Mouse (Mus musculus): ENCODE measurements around the gene Unkl. TPM values are rescaled to one million over a fixed set of nuclear protein-coding genes. Genes with fewer than 3 reads are reported as not detected.

The Unkl gene
- polyA plus RNA-seq (2017; shearing (Covaris generic)) = 53.7 TPM

GRCm38 (mm10) chr17:25188150-25189031 lies at the start of gene Unkl:
Gene Unkl, plus strand, starts transcription at chr17:25188397.

GRCm38 (mm10) chr17:25162161-25162560 lies 26.0 kb upstream of the Unkl start, which contains the start of gene Ccdc154:
Gene Ccdc154, plus strand, starts transcription at chr17:25162461.

GRCm38 (mm10) chr17:25175411-25175810 lies 12.8 kb upstream of the Unkl start, which contains the start of gene Gm38655:
Gene Gm38655, minus strand, starts transcription at chr17:25175471.

GRCm38 (mm10) chr17:25184129-25184691 lies 4.0 kb upstream of the Unkl start, which contains the start of gene BC003965:
Gene BC003965, plus strand, starts transcription at chr17:25184554.

GRCm38 (mm10) chr17:25239695-25240636 lies 51.8 kb downstream of the Unkl start, which contains the start of the genes Gnptg and Tsr3:
Gene Gnptg, minus strand, starts transcription at chr17:25240124.
Gene Tsr3, plus strand, starts transcription at chr17:25240170.

GRCm38 (mm10) chr17:25256140-25256754 lies 68.0 kb downstream of the Unkl start, which contains the start of gene Baiap3:
Gene Baiap3, minus strand, starts transcription at chr17:25256364.

GRCm38 (mm10) chr17:25274571-25275346 lies 86.6 kb downstream of the Unkl start, which contains the start of gene Ube2i:
Gene Ube2i, minus strand, starts transcription at chr17:25274622.

Other genes starting within 250 kb of the Unkl start
- 20.1 TPM for gene Jpt2, start 227.7 kb upstream of the Unkl start, polyA plus RNA-seq (2017; shearing (Covaris generic))
- 8.5 TPM for gene Cramp1l, start 172.6 kb upstream of the Unkl start, polyA plus RNA-seq (2017; shearing (Covaris generic))
- gene Ift140, start 172.3 kb upstream of the Unkl start, polyA plus RNA-seq (2017; shearing (Covaris generic)) = 14.7 TPM
- 0.42 TPM for gene Tmem204, start 104.8 kb upstream of the Unkl start, polyA plus RNA-seq (2017; shearing (Covaris generic))
- gene Telo2, start 72.4 kb upstream of the Unkl start, polyA plus RNA-seq (2017; shearing (Covaris generic)) = 18.4 TPM
- gene Ptx4, start 67.6 kb upstream of the Unkl start, polyA plus RNA-seq (2017; shearing (Covaris generic)) = not detected
- 25.9 TPM for gene Clcn7, start 55.0 kb upstream of the Unkl start, polyA plus RNA-seq (2017; shearing (Covaris generic))
- not detected for gene Ccdc154, start 25.9 kb upstream of the Unkl start, polyA plus RNA-seq (2017; shearing (Covaris generic))
- not detected for gene Gm38655, start 12.9 kb upstream of the Unkl start, polyA plus RNA-seq (2017; shearing (Covaris generic))
- 14.2 TPM for gene BC003965, start 3.8 kb upstream of the Unkl start, polyA plus RNA-seq (2017; shearing (Covaris generic))
- gene Gnptg, start 51.7 kb downstream of the Unkl start, polyA plus RNA-seq (2017; shearing (Covaris generic)) = 117 TPM
- gene Tsr3, start 51.8 kb downstream of the Unkl start, polyA plus RNA-seq (2017; shearing (Covaris generic)) = 33.9 TPM
- 199 TPM for gene Baiap3, start 68.0 kb downstream of the Unkl start, polyA plus RNA-seq (2017; shearing (Covaris generic))
- 629 TPM for gene Ube2i, start 86.2 kb downstream of the Unkl start, polyA plus RNA-seq (2017; shearing (Covaris generic))
- not detected for gene Prss34, start 110.0 kb downstream of the Unkl start, polyA plus RNA-seq (2017; shearing (Covaris generic))
- not detected for gene Prss28, start 120.2 kb downstream of the Unkl start, polyA plus RNA-seq (2017; shearing (Covaris generic))
- not detected for gene Prss29, start 130.3 kb downstream of the Unkl start, polyA plus RNA-seq (2017; shearing (Covaris generic))
- not detected for gene Tpsab1, start 157.2 kb downstream of the Unkl start, polyA plus RNA-seq (2017; shearing (Covaris generic))
- not detected for gene Tpsb2, start 177.9 kb downstream of the Unkl start, polyA plus RNA-seq (2017; shearing (Covaris generic))
- not detected for gene Tpsg1, start 180.9 kb downstream of the Unkl start, polyA plus RNA-seq (2017; shearing (Covaris generic))
- gene Cacna1h, start 245.4 kb downstream of the Unkl start, polyA plus RNA-seq (2017; shearing (Covaris generic)) = 0.05 TPM